Mouse (Mus musculus) bone marrow, adult 2 months (tissue): ENCODE results near the gene Slc25a16. TPM values are rescaled to one million over a fixed set of nuclear protein-coding genes. Genes with fewer than 3 reads are reported as not detected.
"Not testable (repeated sequence)": the region's sequence is repeated elsewhere in the genome, so short reads cannot be mapped to it uniquely, and the experiment has no call there.

Experiments
- H3K27ac ChIP-seq: fragments of 200-500 bp; 2 replicates; pipeline ENCODE4 v1.5.1; 2012; ENCODE audit warnings: low read depth, mild to moderate bottlenecking, control low read depth, inconsistent platforms, low read length; ENCODE audit not compliant: control insufficient read depth, poor library complexity, insufficient read depth
- H3K4me1 ChIP-seq: fragments of 200-500 bp; 2 replicates; pipeline ENCODE4 v1.6.1; 2011; ENCODE audit warnings: low read length; ENCODE audit not compliant: control insufficient read depth, insufficient read depth
- H3K4me3 ChIP-seq: fragments of 200-500 bp; replicated peaks from 2 replicates; pipeline ENCODE3; 2011; ENCODE audit warnings: mild to moderate bottlenecking, low read depth, low read length, control low read depth; ENCODE audit not compliant: control insufficient read depth
- CTCF ChIP-seq: fragments of 200-500 bp; IDR thresholded peaks from 2 replicates; pipeline ENCODE4 v1.5.1; 2011; ENCODE audit warnings: low read length, control low read depth; ENCODE audit not compliant: control insufficient read depth, insufficient read depth
- POLR2A ChIP-seq: fragments of 200-500 bp; IDR thresholded peaks from 2 replicates; pipeline ENCODE4 v1.6.1; 2011; ENCODE audit warnings: low read depth, mild to moderate bottlenecking, control low read depth, low read length, borderline replicate concordance; ENCODE audit not compliant: control insufficient read depth
- WGBS: fragments of 180-500 bp; shearing (Covaris S2); methylation state at CpG from one replicate; pipeline ENCODE4 v1.1.7; 2018; 5-methylcytosine and 5-hydroxymethylcytosine counted together
- polyA plus RNA-seq: library from polyadenylated mRNA; stranded (reverse); fragments of >200 nt; gene quantifications from 2 replicates; pipeline ENCODE4 v1.2.4, GENCODE M21; 2011; ENCODE audit warnings: low replicate concordance; ENCODE audit not compliant: missing spikeins, insufficient read depth, insufficient read length

Slc25a16 gene
- polyA plus RNA-seq, 1 experiment, result 7.3 TPM

GRCm38 (mm10) chr10:62896035-62896434 is 24.4 kb upstream of the Slc25a16 start:
- Histone ChIP-seq H3K27ac (no peak overlapping the region), H3K4me3 (no peak overlapping the region), H3K4me1 (no peaks in the 10 kb centered on the region; the same call in 1 of the 2 replicates)
- WGBS, result 42% methylated on average over 4 of the region's 4 CpGs
- no peak for TF ChIP-seq CTCF
- no peak for TF ChIP-seq POLR2A

GRCm38 (mm10) chr10:62896774-62897173 is 23.7 kb upstream of the Slc25a16 start:
- H3K27ac ChIP-seq, result no peak overlapping the region
- WGBS, result 79% methylated on average over 4 of the region's 4 CpGs
- no peaks in the 10 kb centered on the region for H3K4me1 ChIP-seq
- TF ChIP-seq CTCF (no peak), POLR2A (no peak)
- no peak overlapping the region for H3K4me3 ChIP-seq

- H3K27ac ChIP-seq, result no peak overlapping the region
- no peak overlapping the region for H3K4me3 ChIP-seq
- TF ChIP-seq POLR2A (no peak), CTCF (no peak)
- H3K4me1 ChIP-seq, result no peaks in the 10 kb centered on the region
- WGBS, result 80% methylated on average over 3 of the region's 3 CpGs
Measured at GRCm38 (mm10) chr10:62897437-62897836, 23.0 kb upstream of the Slc25a16 start.

GRCm38 (mm10) chr10:62898061-62898460 is 22.4 kb upstream of the Slc25a16 start:
- Histone ChIP-seq H3K27ac (no peak overlapping the region), H3K4me1 (no peaks in the 10 kb centered on the region), H3K4me3 (no peak overlapping the region)
- no peak for TF ChIP-seq POLR2A
- 69% methylated on average over 2 of the region's 2 CpGs for WGBS

GRCm38 (mm10) chr10:62900144-62900543 is 20.3 kb upstream of the Slc25a16 start:
- WGBS, result 87% methylated on average over 4 of the region's 4 CpGs
- H3K4me3 ChIP-seq, result no peak overlapping the region
- TF ChIP-seq POLR2A (no peak), CTCF (no peak)
- H3K4me1 ChIP-seq, result no peaks in the 10 kb centered on the region
- no peak overlapping the region for H3K27ac ChIP-seq

GRCm38 (mm10) chr10:62901826-62902225 is 18.6 kb upstream of the Slc25a16 start:
- 78% methylated on average over 8 of the region's 8 CpGs for WGBS
- H3K4me1 ChIP-seq, result no peaks in the 10 kb centered on the region

GRCm38 (mm10) chr10:62902829-62903228 is 17.6 kb upstream of the Slc25a16 start:
- Histone ChIP-seq H3K4me1 (no peaks in the 10 kb centered on the region), H3K27ac (no peak overlapping the region), H3K4me3 (no peak overlapping the region)
- 56% methylated on average over 1 of the region's 1 CpGs for WGBS
- TF ChIP-seq CTCF (no peak), POLR2A (no peak)

More at GRCm38 (mm10) chr10:62901826-62902225, 18.6 kb upstream of the Slc25a16 start:
- TF ChIP-seq POLR2A, result no peak
- TF ChIP-seq CTCF, result no peak
- no peak overlapping the region for H3K27ac ChIP-seq
- H3K4me3 ChIP-seq, result no peak overlapping the region

- no peak overlapping the region for H3K27ac ChIP-seq
- H3K4me3 ChIP-seq, result no peak overlapping the region
- WGBS, result 84% methylated on average over 7 of the region's 7 CpGs
- no peaks in the 10 kb centered on the region for H3K4me1 ChIP-seq
- TF ChIP-seq CTCF (no peak), POLR2A (no peak)
Measured at GRCm38 (mm10) chr10:62906336-62906735, 14.1 kb upstream of the Slc25a16 start.

- not testable (repeated sequence) for H3K27ac ChIP-seq, H3K4me1 ChIP-seq, H3K4me3 ChIP-seq
- no CpG with 5 or more reads among the region's 1 CpGs for WGBS
Measured at GRCm38 (mm10) chr10:62908896-62909295, 11.5 kb upstream of the Slc25a16 start, which contains the start of gene Tet1. TSS of gene Tet1 (minus strand) at chr10:62908996.
